Mouse (Mus musculus) bone marrow, adult 2 months (tissue): ENCODE measurements around the gene Ciao1. TPM values are rescaled to one million over a fixed set of nuclear protein-coding genes. Genes with fewer than 3 reads are reported as not detected.
"Not testable (repeated sequence)": the region's sequence is repeated elsewhere in the genome, so short reads cannot be mapped to it uniquely, and the experiment has no call there.

ENCODE experiments used
- H3K27ac ChIP-seq: fragments of 200-500 bp; 2 replicates; pipeline ENCODE4 v1.5.1; 2012; ENCODE audit warnings: low read depth, mild to moderate bottlenecking, control low read depth, inconsistent platforms, low read length; ENCODE audit not compliant: control insufficient read depth, poor library complexity, insufficient read depth
- H3K4me1 ChIP-seq: fragments of 200-500 bp; 2 replicates; pipeline ENCODE4 v1.6.1; 2011; ENCODE audit warnings: low read length; ENCODE audit not compliant: control insufficient read depth, insufficient read depth
- H3K4me3 ChIP-seq: fragments of 200-500 bp; replicated peaks from 2 replicates; pipeline ENCODE3; 2011; ENCODE audit warnings: mild to moderate bottlenecking, low read depth, low read length, control low read depth; ENCODE audit not compliant: control insufficient read depth
- CTCF ChIP-seq: fragments of 200-500 bp; IDR thresholded peaks from 2 replicates; pipeline ENCODE4 v1.5.1; 2011; ENCODE audit warnings: low read length, control low read depth; ENCODE audit not compliant: control insufficient read depth, insufficient read depth
- POLR2A ChIP-seq: fragments of 200-500 bp; IDR thresholded peaks from 2 replicates; pipeline ENCODE4 v1.6.1; 2011; ENCODE audit warnings: low read depth, mild to moderate bottlenecking, control low read depth, low read length, borderline replicate concordance; ENCODE audit not compliant: control insufficient read depth
- WGBS: fragments of 180-500 bp; shearing (Covaris S2); methylation state at CpG from one replicate; pipeline ENCODE4 v1.1.7; 2018; 5-methylcytosine and 5-hydroxymethylcytosine counted together
- polyA plus RNA-seq: library from polyadenylated mRNA; stranded (reverse); fragments of >200 nt; gene quantifications from 2 replicates; pipeline ENCODE4 v1.2.4, GENCODE M21; 2011; ENCODE audit warnings: low replicate concordance; ENCODE audit not compliant: missing spikeins, insufficient read depth, insufficient read length

Gene Ciao1
- polyA plus RNA-seq, 1 experiment: 24.9 TPM

DNA sequence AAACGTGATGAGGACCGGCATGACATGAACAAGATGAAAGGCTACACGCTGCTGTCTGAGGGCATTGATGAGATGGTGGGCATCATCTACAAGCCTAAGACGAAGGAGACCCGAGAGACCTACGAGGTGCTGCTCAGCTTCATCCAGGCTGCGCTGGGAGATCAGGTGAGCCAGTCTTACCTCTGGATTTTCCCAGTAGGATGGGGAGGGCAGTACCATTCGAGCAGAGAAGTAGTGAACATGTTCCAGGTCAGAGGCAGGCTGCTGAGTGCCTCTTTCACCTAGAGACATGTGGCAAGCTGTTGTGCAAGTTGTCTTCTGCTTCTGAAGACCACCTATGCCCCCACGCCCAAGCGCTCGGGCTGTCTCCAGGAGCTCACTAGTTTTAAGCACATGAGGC lies 36.9 kb downstream of the Ciao1 start:
- no peak overlapping the region for H3K4me3 ChIP-seq
- TF ChIP-seq POLR2A (no peak), CTCF (no peak)
- H3K27ac ChIP-seq: no peak overlapping the region
- no peaks in the 10 kb centered on the region; the same call in 1 of the 2 replicates for H3K4me1 ChIP-seq
- WGBS: 93% methylated on average over 11 of the region's 11 CpGs

DNA sequence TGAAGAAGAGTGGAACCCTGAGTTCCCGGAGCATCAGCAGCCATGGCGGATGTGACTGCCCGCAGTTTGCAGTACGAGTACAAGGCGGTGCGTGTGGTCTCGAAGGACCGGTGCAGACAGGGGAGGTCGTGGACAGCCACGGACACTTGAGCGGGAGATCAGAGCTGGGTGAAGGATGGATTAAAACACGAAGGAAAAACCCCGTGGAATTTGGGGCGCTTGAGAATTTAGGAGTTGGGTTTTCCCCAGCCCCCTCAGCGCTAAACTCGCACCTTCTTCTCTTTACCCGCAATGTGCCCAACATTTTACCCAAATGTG lies 39.2 kb downstream of the Ciao1 start:
- TF ChIP-seq POLR2A: no peak
- no peak for TF ChIP-seq CTCF
- Histone ChIP-seq H3K27ac (peak overlapping the region; percentile 64), H3K4me3 (peak overlapping the region; percentile 92), H3K4me1 (no peaks in the 10 kb centered on the region; the same call in 1 of the 2 replicates)
- 0% methylated on average over 17 of the region's 17 CpGs for WGBS

- Histone ChIP-seq H3K27ac (peak within 1 kb of the TSS; percentile 64), H3K4me3 (peak within 1 kb of the TSS; percentile 92), H3K4me1 (no peaks in the 10 kb centered on the region; the same call in 1 of the 2 replicates)
- peak; percentile 76; the same call in 1 of the 2 replicates for TF ChIP-seq POLR2A
- no peak for TF ChIP-seq CTCF
- WGBS: 7% methylated on average over 36 of the region's 36 CpGs
Measured at GRCm38 (mm10) chr2:127207547-127208451, 39.8 kb downstream of the Ciao1 start, which contains the start of the genes 1810024B03Rik and Snrnp200. Gene 1810024B03Rik, minus strand, starts transcription at chr2:127208280. Gene Snrnp200, plus strand, starts transcription at chr2:127208386.

DNA sequence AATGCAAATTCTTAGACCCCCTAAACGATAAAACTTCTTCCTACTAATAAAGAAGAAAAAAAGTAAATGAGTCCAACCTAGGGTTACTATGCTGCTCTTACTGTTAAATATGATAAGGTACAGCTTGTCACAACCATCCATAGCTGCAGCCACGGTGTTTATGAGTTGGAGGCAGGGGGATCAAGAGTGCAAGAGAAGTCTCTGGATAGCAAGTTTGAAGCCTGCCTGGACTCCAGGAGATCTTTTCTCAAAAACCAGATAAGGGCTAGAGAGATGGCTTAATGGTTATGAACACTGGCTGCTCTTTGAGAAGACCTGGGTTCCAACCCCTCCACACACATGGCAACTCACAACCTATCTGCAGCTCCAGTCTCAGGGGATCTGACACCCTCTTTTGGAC lies 40.7 kb downstream of the Ciao1 start:
- Histone ChIP-seq H3K4me3 (no peak overlapping the region), H3K4me1 (no peaks in the 10 kb centered on the region; the same call in 1 of the 2 replicates), H3K27ac (no peak overlapping the region)
- WGBS: 77% methylated on average over 2 of the region's 2 CpGs
- no peak for TF ChIP-seq CTCF
- no peak for TF ChIP-seq POLR2A

DNA sequence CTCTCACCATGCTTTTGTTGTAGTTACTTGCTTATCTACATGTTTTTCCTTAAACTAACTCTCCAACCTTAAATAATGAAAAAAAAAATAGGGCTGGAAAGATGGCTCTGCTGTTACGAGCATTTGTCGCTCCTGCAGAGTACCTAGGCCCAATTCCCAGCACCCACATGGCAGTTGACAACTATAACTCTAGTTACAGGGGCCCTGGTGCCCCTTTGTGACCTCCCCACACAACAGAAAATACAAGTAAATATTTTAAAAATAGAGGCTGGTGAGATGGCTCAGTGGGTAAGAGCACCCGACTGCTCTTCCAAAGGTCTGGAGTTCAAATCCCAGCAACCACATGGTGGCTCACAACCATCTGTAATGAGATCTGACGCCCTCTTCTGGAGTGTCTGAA lies 41.7 kb downstream of the Ciao1 start:
- not testable (repeated sequence) for H3K27ac ChIP-seq, H3K4me1 ChIP-seq
- 87% methylated on average over 4 of the region's 4 CpGs for WGBS

GRCm38 (mm10) chr2:127204932-127205331 lies 42.7 kb downstream of the Ciao1 start:
- Histone ChIP-seq H3K4me1 (no peaks in the 10 kb centered on the region; the same call in 1 of the 2 replicates), H3K4me3 (no peak overlapping the region), H3K27ac (no peak overlapping the region)
- TF ChIP-seq CTCF (peak; percentile 46), POLR2A (no peak)
- 21% methylated on average over 3 of the region's 3 CpGs for WGBS

More for the DNA sequence above, 41.7 kb downstream of the Ciao1 start:
- H3K4me3 ChIP-seq: not testable (repeated sequence)

Other genes starting within 250 kb of the Ciao1 start
- 1.3 and 8.3 TPM in 2 replicates for gene Ap4e1, start 239.1 kb downstream of the Ciao1 start, polyA plus RNA-seq
- gene Blvra, start 177.2 kb downstream of the Ciao1 start, polyA plus RNA-seq: 36.1 and 44.3 TPM in 2 replicates
- gene Ncaph, start 113.9 kb downstream of the Ciao1 start, polyA plus RNA-seq: 36.2 and 41.6 TPM in 2 replicates
- gene Itpripl1, start 104.4 kb downstream of the Ciao1 start, polyA plus RNA-seq: 5.4 and 7.6 TPM in 2 replicates
- gene 1810024B03Rik, start 39.5 kb downstream of the Ciao1 start, polyA plus RNA-seq: 0.54 and 2.3 TPM in 2 replicates
- gene Snrnp200, start 39.4 kb downstream of the Ciao1 start, polyA plus RNA-seq: 14.3 and 29.0 TPM in 2 replicates
- gene Tmem127, start 92 bp upstream of the Ciao1 start, polyA plus RNA-seq: 16.0 and 27.7 TPM in 2 replicates
- gene Stard7, start 22.4 kb upstream of the Ciao1 start, polyA plus RNA-seq: 23.7 and 25.4 TPM in 2 replicates
- gene Dusp2, start 88.3 kb upstream of the Ciao1 start, polyA plus RNA-seq: 15.1 and 23.2 TPM in 2 replicates
- not detected in 2 replicates for gene Astl, start 90.8 kb upstream of the Ciao1 start, polyA plus RNA-seq
- gene Adra2b, start 115.4 kb upstream of the Ciao1 start, polyA plus RNA-seq: 0.74 TPM in 1 of 2 replicates, not detected in the other
- not detected in 2 replicates for gene Gpat2, start 177.4 kb upstream of the Ciao1 start, polyA plus RNA-seq
- gene Fahd2a, start 196.7 kb upstream of the Ciao1 start, polyA plus RNA-seq: 9.5 and 14.6 TPM in 2 replicates